Mouse (Mus musculus) MEL (cell line): ENCODE measurements at regions not wholly inside any gene's neighbourhood (a gene's known extent, or its start where the extent isn't known, plus 50 kb on each side); places are given as distances from the start of the nearest gene placed in this dataset.

Experiments
- DNase-seq: peaks from one replicate; pipeline ENCODE4 v3.0.0; 2011; ENCODE audit warnings: low read depth, low spot score
- H3K27ac ChIP-seq: 2 replicates; pipeline ENCODE4 v1.5.1; 2012; ENCODE audit warnings: low read depth, mild to moderate bottlenecking, control low read depth, low read length, moderate library complexity; ENCODE audit not compliant: control insufficient read depth
- H3K27me3 ChIP-seq, 2 experiments: fragments of 150-350 bp in 1 of 2; sonication (generic) in 1 of 2; 2 replicates each; pipeline ENCODE4 v1.6.1; 2012; ENCODE audit warnings: low read length in 2 of 2, mild to moderate bottlenecking in 2 of 2, improper control_type of control experiment in 1 of 2, moderate library complexity in 1 of 2; ENCODE audit not compliant: insufficient read depth in 2 of 2, control insufficient read depth in 1 of 2
- H3K36me3 ChIP-seq, 2 experiments: 2 replicates each; pipeline ENCODE4 v1.6.1; 2012 to 2014; ENCODE audit warnings: low read length in 2 of 2, improper control_type of control experiment in 1 of 2, inconsistent platforms in 1 of 2, mild to moderate bottlenecking in 1 of 2; ENCODE audit not compliant: insufficient read depth in 2 of 2, control insufficient read depth in 1 of 2
- H3K4me1 ChIP-seq, 2 experiments: fragments of 150-350 bp in 1 of 2; sonication (generic) in 1 of 2; 2 replicates each; pipeline ENCODE4 v1.6.1; 2012; ENCODE audit warnings: low read length in 2 of 2, improper control_type of control experiment in 1 of 2, mild to moderate bottlenecking in 1 of 2; ENCODE audit not compliant: insufficient read depth in 2 of 2, control insufficient read depth in 1 of 2
- H3K4me3 ChIP-seq, 2 experiments: fragments of 150-350 bp in 1 of 2; sonication (generic) in 1 of 2; 2 replicates each; pipeline ENCODE4 v1.5.1; 2012; ENCODE audit warnings: low read depth in 2 of 2, low read length in 2 of 2, mild to moderate bottlenecking in 2 of 2, moderate library complexity in 2 of 2, control low read depth in 1 of 2, improper control_type of control experiment in 1 of 2; ENCODE audit not compliant: control insufficient read depth in 1 of 2, insufficient read depth in 1 of 2
- H3K79me2 ChIP-seq: 2 replicates; pipeline ENCODE4 v1.6.1; 2012; ENCODE audit warnings: mild to moderate bottlenecking, low read length, moderate library complexity; ENCODE audit not compliant: control insufficient read depth, poor library complexity, insufficient read depth
- H3K9ac ChIP-seq: 2 replicates; pipeline ENCODE4 v1.6.1; 2012; ENCODE audit warnings: low read depth, mild to moderate bottlenecking, control low read depth, low read length, moderate library complexity; ENCODE audit not compliant: control insufficient read depth, poor library complexity, severe bottlenecking
- H3K9me3 ChIP-seq: fragments of 150-350 bp; sonication (generic); replicated peaks from 2 replicates; pipeline ENCODE4 v1.6.1; 2012; ENCODE audit warnings: mild to moderate bottlenecking, low read length, improper control_type of control experiment, moderate library complexity; ENCODE audit not compliant: insufficient read depth
- CHD2 ChIP-seq: IDR thresholded peaks from 2 replicates; pipeline ENCODE4 v1.6.1; 2011; ENCODE audit warnings: low read length, improper control_type of control experiment
- E2F4 ChIP-seq: IDR thresholded peaks from 2 replicates; pipeline ENCODE4 v1.6.1; 2011; ENCODE audit warnings: low read depth, low read length, improper control_type of control experiment, borderline replicate concordance
- ELF1 ChIP-seq: IDR thresholded peaks from 2 replicates; pipeline ENCODE4 v1.6.1; 2014; ENCODE audit warnings: low read depth, mild to moderate bottlenecking, inconsistent platforms, low read length, improper control_type of control experiment, moderate library complexity
- ETS1 ChIP-seq: IDR thresholded peaks from 2 replicates; pipeline ENCODE4 v1.6.1; 2012; ENCODE audit warnings: low read depth, mild to moderate bottlenecking, inconsistent platforms, low read length, improper control_type of control experiment, moderate library complexity
- GATA1 ChIP-seq: IDR thresholded peaks from 2 replicates; pipeline ENCODE4 v1.6.1; 2011; ENCODE audit warnings: low read depth, low read length, improper control_type of control experiment
- KAT2A ChIP-seq: conservative IDR thresholded peaks from 2 replicates; pipeline ENCODE4 v1.6.1; 2012; ENCODE audit warnings: low read depth, low read length, improper control_type of control experiment, inconsistent platforms
- MAFK ChIP-seq: IDR thresholded peaks from 2 replicates; pipeline ENCODE4 v1.6.1; 2011; ENCODE audit warnings: low read depth, mild to moderate bottlenecking, low read length, improper control_type of control experiment, borderline replicate concordance
- MAX ChIP-seq: IDR thresholded peaks from 2 replicates; pipeline ENCODE4 v1.6.1; 2011; ENCODE audit warnings: low read length, improper control_type of control experiment
- MAZ ChIP-seq: IDR thresholded peaks from 2 replicates; pipeline ENCODE4 v1.6.1; 2012; ENCODE audit warnings: low read depth, mild to moderate bottlenecking, inconsistent platforms, low read length, improper control_type of control experiment
- POLR2A ChIP-seq, 2 experiments: IDR thresholded peaks; 2 replicates each; pipeline ENCODE4 v1.6.1; 2011 to 2012; ENCODE audit warnings: low read length in 2 of 2, mild to moderate bottlenecking in 2 of 2, control low read depth in 1 of 2, improper control_type of control experiment in 1 of 2, low read depth in 1 of 2, moderate library complexity in 1 of 2; ENCODE audit not compliant: control insufficient read depth in 1 of 2, insufficient read depth in 1 of 2, poor library complexity in 1 of 2
- POLR2AphosphoS5 ChIP-seq: IDR thresholded peaks from 2 replicates; pipeline ENCODE4 v1.6.1; 2012; ENCODE audit warnings: low read depth, borderline replicate concordance, mild to moderate bottlenecking, inconsistent platforms, low read length, moderate library complexity, mixed read lengths
- RAD21 ChIP-seq: IDR thresholded peaks from 2 replicates; pipeline ENCODE4 v1.6.1; 2011; ENCODE audit warnings: mild to moderate bottlenecking, low read depth, low read length, improper control_type of control experiment
- SMC3 ChIP-seq: IDR thresholded peaks from 2 replicates; pipeline ENCODE4 v1.6.1; 2011; ENCODE audit warnings: low read depth, low read length, improper control_type of control experiment
- TCF12 ChIP-seq: IDR thresholded peaks from 2 replicates; pipeline ENCODE4 v1.6.1; 2014; ENCODE audit warnings: low read depth, mild to moderate bottlenecking, inconsistent platforms, low read length, improper control_type of control experiment, moderate library complexity
- UBTF ChIP-seq: IDR thresholded peaks from 2 replicates; pipeline ENCODE4 v1.6.1; 2012; ENCODE audit warnings: low read depth, mild to moderate bottlenecking, inconsistent platforms, low read length, improper control_type of control experiment, moderate library complexity, borderline replicate concordance; ENCODE audit not compliant: insufficient read depth
- USF2 ChIP-seq, 2 experiments: IDR thresholded peaks; 2 replicates each; pipeline ENCODE4 v1.6.1; 2011 to 2012; ENCODE audit warnings: improper control_type of control experiment in 2 of 2, low read length in 2 of 2, borderline replicate concordance in 1 of 2, inconsistent platforms in 1 of 2, low read depth in 1 of 2, mild to moderate bottlenecking in 1 of 2; ENCODE audit not compliant: insufficient read depth in 1 of 2
- ZKSCAN1 ChIP-seq: IDR thresholded peaks from 2 replicates; pipeline ENCODE4 v1.6.1; 2012; ENCODE audit warnings: low read depth, mild to moderate bottlenecking, inconsistent platforms, low read length, improper control_type of control experiment, moderate library complexity
- ZMIZ1 ChIP-seq: IDR thresholded peaks from 2 replicates; pipeline ENCODE4 v1.6.1; 2012; ENCODE audit warnings: low read depth, mild to moderate bottlenecking, inconsistent platforms, low read length, improper control_type of control experiment, moderate library complexity
- ZNF384 ChIP-seq: IDR thresholded peaks from 2 replicates; pipeline ENCODE4 v1.6.1; 2012; ENCODE audit warnings: low read depth, mild to moderate bottlenecking, inconsistent platforms, low read length, improper control_type of control experiment

GRCm38 (mm10) chr2:166256193-166256592 lies 100.7 kb upstream of the Sulf2 start:
- no peak overlapping the region for H3K4me3 ChIP-seq
- no peaks in the 10 kb centered on the region for H3K27me3 ChIP-seq
- no peaks in the 10 kb centered on the region for H3K36me3 ChIP-seq
- no peak for DNase-seq
- no peaks in the 10 kb centered on the region for H3K79me2 ChIP-seq
- no peak overlapping the region for H3K27ac ChIP-seq
- TF ChIP-seq MAX (no peak), ZMIZ1 (no peak), RAD21 (no peak), CHD2 (no peak), KAT2A (no peak), ETS1 (no peak)
- H3K9ac ChIP-seq = no peak overlapping the region
- no peaks in the 10 kb centered on the region for H3K9me3 ChIP-seq
- H3K4me1 ChIP-seq = no peaks in the 10 kb centered on the region

DNA sequence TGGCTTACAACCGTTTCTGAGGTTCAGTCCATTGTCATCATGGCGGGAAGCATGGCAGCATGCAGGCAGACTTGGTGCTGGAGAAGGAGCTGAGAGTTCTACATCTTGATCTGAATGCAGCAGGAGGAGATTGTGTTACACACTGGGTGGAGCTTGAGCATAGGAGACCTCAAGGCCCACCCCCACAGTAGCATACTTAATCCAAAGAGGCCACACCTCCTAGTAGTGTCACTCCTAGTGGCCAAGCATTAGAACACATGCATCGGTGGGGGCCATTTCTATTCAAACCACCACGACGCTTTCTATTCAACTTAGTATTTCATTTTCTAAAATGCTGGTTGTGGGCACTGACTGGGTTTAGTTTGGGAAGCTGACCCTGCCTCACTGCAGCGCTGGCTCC lies 99.1 kb upstream of the Sulf2 start:
- Histone ChIP-seq H3K36me3 (no peaks in the 10 kb centered on the region), H3K4me1 (no peaks in the 10 kb centered on the region), H3K27ac (no peak overlapping the region), H3K4me3 (no peak overlapping the region)
- TF ChIP-seq SMC3 = no peak
- TF ChIP-seq GATA1 = no peak
- no peak for TF ChIP-seq E2F4
- TF ChIP-seq ZNF384 = no peak
- no peak for TF ChIP-seq MAFK
- no peak for TF ChIP-seq UBTF
- TF ChIP-seq ELF1 = no peak
- TF ChIP-seq TCF12 = no peak
- TF ChIP-seq POLR2AphosphoS5 = no peak
- no peak for TF ChIP-seq MAZ
- TF ChIP-seq POLR2A (IDR thresholded peaks at IDR 0.05; ENCODE audit: control insufficient read depth in 1 of 2, insufficient read depth in 1 of 2, low read depth in 1 of 2, low read length in 2 of 2, poor library complexity in 1 of 2) = no peak
- no peak for TF ChIP-seq USF2 (IDR thresholded peaks at IDR 0.05; ENCODE audit: borderline replicate concordance in 1 of 2, insufficient read depth in 1 of 2, low read depth in 1 of 2, low read length in 2 of 2)
- TF ChIP-seq CHD2 = no peak
- no peak for TF ChIP-seq ZKSCAN1
- TF ChIP-seq ETS1 = no peak
- TF ChIP-seq, all 39 proteins: peak for 0
- no peaks in the 10 kb centered on the region for H3K79me2 ChIP-seq
- no peak overlapping the region for H3K9ac ChIP-seq
- H3K27me3 ChIP-seq = no peaks in the 10 kb centered on the region
- no peaks in the 10 kb centered on the region for H3K9me3 ChIP-seq
- no peak for DNase-seq
